Mouse (Mus musculus) ES-E14 (cell line): Measurements from ENCODE around the gene Trim43b. TPM values are rescaled to one million over a fixed set of nuclear protein-coding genes. Genes with fewer than 3 reads are reported as not detected.
"Not testable (repeated sequence)": the region's sequence is repeated elsewhere in the genome, so short reads cannot be mapped to it uniquely, and the experiment has no call there.

ENCODE experiments used
- DNase-seq: peaks from one replicate; pipeline ENCODE4 v3.0.0-alpha.2; 2013; ENCODE audit warnings: low read depth, low spot score
- H3K27ac ChIP-seq: 2 replicates; pipeline ENCODE4 v1.5.1; 2012; ENCODE audit warnings: low read depth, mild to moderate bottlenecking, low read length, moderate library complexity, mixed read lengths; ENCODE audit not compliant: poor library complexity, insufficient read depth, severe bottlenecking
- H3K36me3 ChIP-seq: 2 replicates; pipeline ENCODE4 v1.6.1; 2012; ENCODE audit warnings: mild to moderate bottlenecking, low read length, moderate library complexity, mixed read lengths; ENCODE audit not compliant: control insufficient read depth, poor library complexity, insufficient read depth, severe bottlenecking
- H3K4me1 ChIP-seq, 2 experiments: fragments of 150-350 bp in 1 of 2; sonication (generic) in 1 of 2; 2 replicates each; pipeline ENCODE4 v1.6.1; 2012; ENCODE audit warnings: low read length in 2 of 2, mild to moderate bottlenecking in 1 of 2, mixed read lengths in 1 of 2; ENCODE audit not compliant: control insufficient read depth in 2 of 2, insufficient read depth in 2 of 2, poor library complexity in 1 of 2
- H3K4me3 ChIP-seq, 2 experiments: fragments of 150-350 bp in 1 of 2; sonication (generic) in 1 of 2; 2 replicates each; pipeline ENCODE4 v1.5.1; 2012; ENCODE audit warnings: low read length in 2 of 2, low read depth in 1 of 2, mild to moderate bottlenecking in 1 of 2, mixed read lengths in 1 of 2; ENCODE audit not compliant: insufficient read depth in 1 of 2, poor library complexity in 1 of 2, severe bottlenecking in 1 of 2
- H3K9ac ChIP-seq: 2 replicates; pipeline ENCODE4 v1.6.1; 2012; ENCODE audit warnings: low read depth, mild to moderate bottlenecking, low read length, mixed read lengths; ENCODE audit not compliant: poor library complexity, insufficient read depth, severe bottlenecking
- H3K9me3 ChIP-seq: fragments of 150-350 bp; sonication (generic); 2 replicates; pipeline ENCODE4 v1.6.1; 2012; ENCODE audit warnings: low read depth, mild to moderate bottlenecking, low read length; ENCODE audit not compliant: control insufficient read depth, insufficient read depth
- in situ Hi-C, 2 experiments: fragments of 600-800 bp; cut with MboI; formaldehyde crosslinking; loops; one replicate each; pipeline ENCODE4 v1.15.1; 2025; ENCODE audit warnings: low sequenced_read_pairs in 2 of 2, inconsistent platforms in 1 of 2; ENCODE audit not compliant: unreplicated experiment in 2 of 2
- total RNA-seq: library from RNA; depleted of rRNA; stranded (reverse); fragments of 300-350 nt; gene quantifications from 2 replicates; pipeline ENCODE4 v1.2.3, GENCODE M21; 2012; rRNA removed

Trim43b gene
- total RNA-seq: 0.53 and 1.4 TPM in 2 replicates

- not testable (repeated sequence) for H3K4me3 ChIP-seq, H3K36me3 ChIP-seq, DNase-seq, H3K9me3 ChIP-seq, H3K9ac ChIP-seq, H3K4me1 ChIP-seq, H3K27ac ChIP-seq
- in situ Hi-C loops: loop anchor here in 1 of 2 experiments (10.0 kb wide), 1 partner anchor 258 kb away; the partner anchor contains the start of gene Trim43c
Measured at GRCm38 (mm10) chr9:89092735-89093134, at the start of gene Trim43b. TSS of gene Trim43b (minus strand) at chr9:89092835.

GRCm38 (mm10) chr9:89104576-89104975 lies 11.9 kb upstream of the Trim43b start:
- H3K9ac ChIP-seq, H3K27ac ChIP-seq, in situ Hi-C loops, H3K4me1 ChIP-seq, H3K36me3 ChIP-seq, H3K4me3 ChIP-seq, DNase-seq, H3K9me3 ChIP-seq: not testable (repeated sequence)

- DNase-seq, H3K9me3 ChIP-seq, H3K36me3 ChIP-seq, H3K4me1 ChIP-seq, H3K27ac ChIP-seq, H3K9ac ChIP-seq, in situ Hi-C loops, H3K4me3 ChIP-seq: not testable (repeated sequence)
Measured at GRCm38 (mm10) chr9:89086746-89087145, 5.9 kb downstream of the Trim43b start.

- H3K9me3 ChIP-seq, in situ Hi-C loops: not testable (repeated sequence)
Measured at GRCm38 (mm10) chr9:89079637-89080036, 13.0 kb downstream of the Trim43b start.

GRCm38 (mm10) chr9:89076508-89076907 lies 16.1 kb downstream of the Trim43b start:
- H3K4me3 ChIP-seq, H3K27ac ChIP-seq: not testable (repeated sequence)

More at GRCm38 (mm10) chr9:89079637-89080036, 13.0 kb downstream of the Trim43b start:
- DNase-seq, H3K4me1 ChIP-seq, H3K9ac ChIP-seq, H3K27ac ChIP-seq, H3K36me3 ChIP-seq, H3K4me3 ChIP-seq: not testable (repeated sequence)

GRCm38 (mm10) chr9:89067143-89067501 lies 25.5 kb downstream of the Trim43b start:
- H3K9me3 ChIP-seq, H3K4me1 ChIP-seq, H3K27ac ChIP-seq, H3K36me3 ChIP-seq, in situ Hi-C loops, H3K9ac ChIP-seq: not testable (repeated sequence)
- peak; percentile 1 for DNase-seq
- peak overlapping the region; percentile 45 to 52 for H3K4me3 ChIP-seq

More at GRCm38 (mm10) chr9:89076508-89076907, 16.1 kb downstream of the Trim43b start:
- DNase-seq, H3K9me3 ChIP-seq, H3K36me3 ChIP-seq, H3K4me1 ChIP-seq, H3K9ac ChIP-seq, in situ Hi-C loops: not testable (repeated sequence)

- peak; percentile 3 for DNase-seq
- H3K36me3 ChIP-seq, H3K9ac ChIP-seq, H3K27ac ChIP-seq, in situ Hi-C loops, H3K4me1 ChIP-seq, H3K9me3 ChIP-seq: not testable (repeated sequence)
- peak overlapping the region; percentile 45 to 52 for H3K4me3 ChIP-seq
Measured at GRCm38 (mm10) chr9:89066378-89067142, 26.1 kb downstream of the Trim43b start.
